ENCODE assay signal across 19 mouse cellular contexts in the genomic region with DNA sequence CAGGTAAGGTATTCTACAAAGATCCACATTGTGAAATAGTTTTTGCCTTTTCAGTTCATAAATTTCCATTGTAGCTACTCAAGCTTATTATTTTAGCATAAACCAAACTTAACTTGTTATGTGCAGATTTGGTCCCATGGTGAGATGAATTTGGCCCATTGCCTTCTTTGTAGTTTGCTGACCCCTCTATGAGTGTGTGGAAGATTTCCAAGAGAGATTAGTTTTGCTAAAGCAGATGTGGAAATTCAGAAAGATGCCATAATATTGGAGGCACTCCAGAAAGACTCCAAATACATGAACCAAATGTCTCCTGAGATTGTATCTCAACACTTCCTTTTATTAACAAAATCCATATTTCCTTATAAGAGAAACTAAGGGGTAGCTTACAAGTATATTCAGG.
"Had no signal": no experiment of that assay in that cellular context is flagged by ENCODE, and none has a peak within 500 bp of the region (broad histone marks: within the 10 kb centered on the region; RNA-seq: fewer than 3 reads in every experiment).

No protein-coding gene starts in this region.

- H3K27ac ChIP-seq: intestine, embryonic 15.5 days; kidney, embryonic 15.5 days; layer of hippocampus, adult 2 months; limb, embryonic 15.5 days; liver, embryonic 14.5 days; macrophage; midbrain, embryonic 12.5 days had no signal

- DNase-seq: kidney, adult 11 months; kidney, adult 8-10 months; kidney, postnatal 14 days; layer of hippocampus, adult 9-11 months; liver, postnatal 0 days; lung, postnatal 10 days; thymus, adult 2 months; thymus, postnatal 14 days; thymus, postnatal 4 days had no signal

- ATAC-seq: intestine, embryonic 15.5 days; liver, postnatal 0 days; midbrain, embryonic 16.5 days had no signal

- H3K4me2 ChIP-seq: intestine, embryonic 15.5 days; kidney, embryonic 15.5 days; limb, embryonic 15.5 days; liver, embryonic 11.5 days; midbrain, embryonic 12.5 days; stomach, embryonic 15.5 days had no signal

- H3K36me3 ChIP-seq: intestine, embryonic 15.5 days; kidney, embryonic 15.5 days; limb, embryonic 15.5 days; midbrain, embryonic 12.5 days; stomach, embryonic 15.5 days had no signal

- H3K9me3 ChIP-seq: intestine, embryonic 15.5 days; kidney, embryonic 15.5 days; limb, embryonic 15.5 days; midbrain, embryonic 12.5 days; stomach, embryonic 15.5 days had no signal

- H3K27me3 ChIP-seq: intestine, embryonic 15.5 days; kidney, embryonic 15.5 days; limb, embryonic 15.5 days; midbrain, embryonic 12.5 days; stomach, embryonic 15.5 days had no signal

- H3K4me3 ChIP-seq: intestine, embryonic 15.5 days; kidney, embryonic 15.5 days; layer of hippocampus, adult 2 months; limb, embryonic 15.5 days; midbrain, embryonic 12.5 days; stomach, embryonic 15.5 days had no signal

- H3K4me1 ChIP-seq: intestine, embryonic 15.5 days; kidney, embryonic 15.5 days; limb, embryonic 15.5 days; stomach, embryonic 15.5 days had no signal

- H3K9ac ChIP-seq: intestine, embryonic 15.5 days; kidney, embryonic 15.5 days; limb, embryonic 15.5 days; liver, embryonic 14.5 days; liver, postnatal 0 days; midbrain, embryonic 12.5 days; stomach, embryonic 15.5 days had no signal
